Mouse (Mus musculus) gastrocnemius, postnatal 4 days (tissue): ENCODE data around the gene Slc25a15. TPM values are rescaled to one million over a fixed set of nuclear protein-coding genes. Genes with fewer than 3 reads are reported as not detected.

Source experiments
- DNase-seq, 2 experiments: peaks; one replicate each; pipeline ENCODE4 v3.0.0; 2021 to 2022; ENCODE audit warnings: low spot score in 2 of 2, mixed read lengths in 2 of 2
- long read RNA-seq, 2 experiments: library from polyadenylated mRNA; stranded (forward); transcript quantifications; one replicate each; pipeline ENCODE4 v2.0.0; 2021
- total RNA-seq, 2 experiments: library from RNA; stranded (reverse); gene quantifications; 2 replicates each; pipeline ENCODE4 v1.2.3; 2021

The Slc25a15 gene
- total RNA-seq, result 10 to 100 TPM; 13.7 to 15.8 TPM
- long read RNA-seq, experiment 1, transcript Slc25a15-201 (7 exons, 3,430 nt), result major isoform, 23 of 38 reads
- long read RNA-seq, experiment 1, partial matches to known transcripts, result 3 of 38 reads
- long read RNA-seq, experiment 1, other reads (novel, unspliced or antisense), result 12 of 38 reads
- long read RNA-seq, experiment 2, transcript Slc25a15-201 (7 exons, 3,430 nt), result major isoform, 27 of 33 reads
- long read RNA-seq, experiment 2, partial matches to known transcripts, result 1 of 33 reads
- long read RNA-seq, experiment 2, other reads (novel, unspliced or antisense), result 5 of 33 reads

GRCm38 (mm10) chr8:22398142-22398951 lies at the start of gene Slc25a15:
Gene Slc25a15, minus strand, starts transcription at chr8:22398597.
- peak; percentile 88 to 91 for DNase-seq

GRCm38 (mm10) chr8:22411971-22412370 lies 13.6 kb upstream of the Slc25a15 start:
- DNase-seq, result no peak

DNA sequence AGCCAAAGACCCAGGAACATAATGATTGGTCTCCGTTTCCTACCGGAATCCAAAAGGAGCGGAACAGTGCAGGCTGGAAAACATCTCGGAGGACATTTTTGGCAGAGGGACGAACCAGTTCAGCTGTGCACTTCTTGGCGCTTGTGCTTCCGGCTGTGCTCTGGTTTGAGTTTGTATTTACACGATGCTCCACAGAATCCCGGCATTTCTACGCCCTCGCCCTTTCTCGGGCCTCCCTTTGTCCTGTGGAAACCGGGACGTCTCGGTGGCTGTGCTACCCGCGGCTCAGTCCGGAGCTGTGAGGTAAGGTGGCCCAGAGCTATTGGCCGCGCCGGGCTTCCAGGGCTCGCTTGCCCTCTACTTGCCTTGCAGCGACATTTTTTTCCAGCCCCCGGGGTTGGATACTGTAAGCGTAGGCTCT lies 12.9 kb upstream of the Slc25a15 start, which contains the start of gene Mrps31:
TSS of gene Mrps31 (plus strand) at position 80 of the 421 bp plus-strand sequence.
- peak; percentile 41 to 76 for DNase-seq

DNA sequence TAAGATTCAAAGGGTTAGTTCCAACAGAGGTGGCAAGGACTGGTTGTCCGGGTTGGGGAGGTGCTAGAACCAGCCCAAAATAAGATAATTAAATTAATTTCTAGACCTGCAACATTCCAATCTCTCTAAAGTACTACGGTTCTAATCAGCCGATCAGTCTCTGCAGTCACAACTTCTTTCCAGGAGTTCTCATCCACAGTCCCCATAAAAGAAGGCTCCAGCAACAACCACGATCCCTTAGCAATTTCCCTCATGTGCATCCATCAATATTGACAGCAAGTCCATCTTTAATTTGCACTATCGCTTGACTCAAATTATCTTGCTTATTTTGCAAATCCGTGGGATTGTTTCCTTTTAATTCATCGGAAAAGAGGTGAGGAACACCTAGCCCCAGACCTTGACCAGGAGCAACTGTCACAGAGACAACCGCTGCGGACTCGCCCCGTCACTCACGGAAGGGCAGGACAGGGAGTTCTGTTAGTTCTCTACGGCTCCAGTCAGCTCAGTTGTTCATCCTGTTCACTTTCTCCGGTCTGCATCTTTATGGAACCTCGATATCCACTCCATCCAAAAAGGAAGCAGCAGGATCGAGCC lies 12.4 kb upstream of the Slc25a15 start:
- DNase-seq, result no peak

- no peak for DNase-seq
Measured at GRCm38 (mm10) chr8:22405733-22406132, 7.3 kb upstream of the Slc25a15 start.

DNA sequence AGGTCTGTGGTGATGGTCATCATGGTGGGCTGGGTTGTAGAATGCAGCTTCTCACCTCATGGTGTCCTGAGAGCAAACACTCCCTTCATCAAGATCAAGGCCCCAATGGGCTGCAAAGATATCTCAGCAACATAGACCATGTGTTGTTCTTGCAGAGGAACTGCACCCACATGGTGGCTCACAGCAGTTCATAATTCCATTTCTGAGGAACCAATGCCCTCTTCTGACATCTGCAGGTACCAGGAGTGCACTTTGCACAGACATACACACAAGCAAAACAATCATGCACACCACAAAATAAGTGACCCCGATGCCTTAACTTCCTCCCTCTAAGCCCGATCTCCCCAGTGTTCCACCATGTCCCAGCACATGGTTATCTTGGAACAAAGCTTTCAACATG lies 4.8 kb upstream of the Slc25a15 start:
- no peak for DNase-seq

DNA sequence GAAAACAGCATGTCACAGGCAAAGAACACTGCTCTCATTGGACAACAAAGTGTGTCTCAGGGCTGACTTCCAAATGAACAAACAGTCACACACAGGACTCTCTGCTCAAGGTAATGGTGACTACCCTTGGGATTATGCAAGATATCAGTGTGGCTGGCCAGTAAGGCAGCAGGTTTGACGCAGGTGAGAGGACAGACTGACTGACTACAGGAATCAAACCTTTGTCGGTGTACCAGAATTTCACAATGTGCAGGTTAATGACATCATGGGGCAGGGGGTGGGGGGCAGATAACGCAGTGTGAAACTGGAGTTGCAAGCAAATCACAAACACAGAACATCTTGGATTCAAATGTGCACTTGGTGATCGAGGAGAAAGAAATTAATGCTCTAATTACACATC lies 2.2 kb upstream of the Slc25a15 start:
- no peak for DNase-seq

GRCm38 (mm10) chr8:22399285-22399880 lies 986 bp upstream of the Slc25a15 start:
- DNase-seq, result no peak

DNA sequence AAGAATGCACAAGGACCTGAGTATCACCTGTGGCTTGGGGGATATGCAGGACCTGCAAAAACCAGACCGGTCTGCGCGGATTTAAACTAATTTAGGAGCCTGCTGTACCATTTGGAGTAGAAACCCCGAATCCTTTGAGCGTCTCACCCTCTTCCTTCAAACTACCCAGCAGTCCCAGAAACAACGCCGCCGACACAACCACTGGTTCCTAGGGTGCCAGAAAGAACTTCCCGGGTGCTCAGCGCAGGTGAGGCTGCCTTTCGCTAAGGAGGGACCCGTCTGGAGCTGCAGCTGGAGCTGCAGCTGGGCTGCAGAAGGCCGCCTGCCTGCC lies 621 bp downstream of the Slc25a15 start:
- DNase-seq, result no peak

GRCm38 (mm10) chr8:22395256-22395655 lies 3.1 kb downstream of the Slc25a15 start:
- no peak for DNase-seq

DNA sequence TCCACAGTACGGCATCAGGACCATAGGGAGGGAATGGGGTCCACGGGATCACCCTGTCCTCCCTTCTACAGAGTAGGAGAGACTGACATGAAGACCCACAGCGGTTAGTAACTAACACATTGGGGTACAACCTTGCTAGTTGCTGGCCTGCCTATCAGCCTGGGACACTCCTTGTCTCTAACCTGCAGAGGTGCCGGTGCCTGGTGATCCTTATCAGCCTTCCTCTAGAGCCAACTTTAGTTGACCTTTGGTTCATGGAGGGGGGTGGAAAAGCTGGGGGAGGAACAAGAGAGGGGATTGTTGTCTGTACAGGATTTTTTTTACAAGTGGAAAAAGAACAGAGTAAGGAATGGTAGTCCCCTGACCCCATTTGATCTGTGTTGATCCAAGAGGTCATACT lies 3.9 kb downstream of the Slc25a15 start:
- no peak for DNase-seq

DNA sequence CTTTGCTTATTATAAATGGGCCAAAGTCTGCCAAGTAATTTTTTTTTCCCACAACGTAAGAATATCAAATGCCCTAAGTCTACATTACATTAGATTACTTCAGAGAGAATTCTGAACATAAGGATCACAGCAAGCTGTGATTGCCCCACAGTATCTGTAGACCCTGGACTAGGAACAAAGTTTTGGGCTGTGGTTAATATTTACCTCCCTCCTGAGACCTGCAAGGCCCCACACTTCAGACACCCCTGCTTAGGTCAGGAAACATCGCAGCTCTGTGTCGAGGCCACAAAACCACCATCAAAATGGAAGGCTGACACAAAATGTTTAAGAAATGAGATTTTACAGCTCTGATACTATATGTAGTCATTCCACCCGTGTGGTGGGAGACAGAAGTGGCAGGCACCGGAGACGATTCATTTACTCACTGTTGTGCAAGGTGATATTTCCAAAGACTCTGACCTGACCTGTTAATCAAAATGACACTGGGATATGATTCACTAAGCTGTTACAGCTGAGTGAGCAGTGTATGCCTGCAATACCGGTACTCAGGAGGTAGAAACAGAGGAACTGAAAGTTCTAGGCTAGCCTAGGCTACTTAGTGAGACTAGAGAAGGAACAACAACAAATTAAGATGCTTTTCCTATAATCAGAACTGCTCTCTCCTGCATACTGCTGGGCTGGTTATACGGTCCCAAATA lies 7.5 kb downstream of the Slc25a15 start:
- no peak for DNase-seq

- no peak for DNase-seq
Measured at GRCm38 (mm10) chr8:22389874-22390273, 8.5 kb downstream of the Slc25a15 start.

GRCm38 (mm10) chr8:22385158-22385557 lies 13.2 kb downstream of the Slc25a15 start:
- no peak for DNase-seq

DNA sequence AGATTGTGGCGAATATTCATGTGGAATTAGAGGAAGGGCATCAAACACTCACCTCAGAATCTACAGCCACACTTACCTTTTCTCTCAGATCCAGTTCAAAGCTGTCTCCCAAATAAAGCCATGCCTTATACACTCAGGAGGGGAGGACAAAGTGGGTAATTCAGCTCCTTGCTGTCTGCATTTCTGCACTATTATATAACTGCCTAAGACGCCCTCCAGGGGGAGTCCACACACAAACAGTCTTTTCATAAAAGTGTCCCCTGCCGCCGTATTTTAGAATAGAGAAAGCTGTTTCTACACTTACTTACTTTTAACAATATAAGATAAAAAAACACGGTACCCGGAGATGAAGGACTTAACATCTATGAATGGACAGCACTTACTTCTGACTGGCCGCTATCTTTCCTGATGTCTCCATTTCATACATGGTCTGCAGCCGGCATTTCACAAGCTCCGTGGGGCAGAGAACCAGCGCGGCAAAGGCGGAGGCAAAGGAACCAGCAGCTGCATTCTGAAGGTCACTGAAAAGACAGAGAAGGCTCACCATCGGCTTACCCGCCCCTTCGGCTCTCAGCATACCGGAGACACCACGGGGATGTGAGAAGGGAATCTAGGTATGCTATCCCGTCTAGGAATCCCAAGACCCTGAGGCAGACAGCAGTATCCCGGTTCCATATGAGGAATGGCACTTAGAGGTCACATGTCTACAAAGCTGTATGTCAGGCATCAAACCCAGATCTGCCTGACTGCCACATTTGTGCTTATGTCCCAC lies 15.4 kb downstream of the Slc25a15 start:
- DNase-seq, result no peak

DNA sequence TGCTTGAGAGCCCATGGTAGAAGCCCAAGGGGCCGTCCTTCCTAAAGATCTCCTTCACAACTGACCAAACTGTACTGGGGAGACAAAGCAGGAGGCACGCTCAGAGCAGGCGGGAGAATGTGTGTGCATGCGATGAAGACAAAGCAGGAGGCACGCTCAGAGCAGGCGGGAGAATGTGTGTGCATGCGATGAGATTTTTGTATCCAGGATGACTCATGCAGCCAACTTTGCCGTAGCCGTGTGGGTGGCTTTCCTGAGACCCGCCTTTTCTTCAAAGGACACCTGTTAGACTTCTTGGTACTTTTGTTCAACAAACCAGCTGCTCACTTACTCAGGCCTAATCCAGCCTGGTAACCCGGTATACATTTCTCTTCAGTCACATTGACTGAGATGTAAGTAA lies 17.5 kb downstream of the Slc25a15 start:
- DNase-seq, result no peak

DNA sequence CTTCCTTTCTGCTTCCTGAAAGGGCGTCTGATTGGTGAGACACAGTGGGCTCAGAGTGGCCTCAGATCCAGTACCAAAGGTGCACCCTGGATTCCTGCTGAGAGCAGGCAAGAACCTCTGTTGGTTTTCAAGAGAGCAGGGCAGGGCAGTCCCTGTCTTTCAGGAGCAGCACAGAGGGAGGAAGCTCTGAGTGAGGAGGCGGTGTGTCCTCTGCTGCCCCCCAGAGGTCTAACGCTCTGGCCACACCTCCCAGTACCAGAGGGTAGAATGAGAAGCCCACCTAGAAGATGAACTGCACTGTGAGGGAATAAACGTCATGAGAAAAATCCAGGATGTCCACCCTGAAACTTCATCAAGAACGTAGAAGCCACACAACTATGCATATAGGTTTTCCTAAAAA lies 21.5 kb downstream of the Slc25a15 start:
- DNase-seq, result peak in 1 of 2 experiments; percentile 49

DNA sequence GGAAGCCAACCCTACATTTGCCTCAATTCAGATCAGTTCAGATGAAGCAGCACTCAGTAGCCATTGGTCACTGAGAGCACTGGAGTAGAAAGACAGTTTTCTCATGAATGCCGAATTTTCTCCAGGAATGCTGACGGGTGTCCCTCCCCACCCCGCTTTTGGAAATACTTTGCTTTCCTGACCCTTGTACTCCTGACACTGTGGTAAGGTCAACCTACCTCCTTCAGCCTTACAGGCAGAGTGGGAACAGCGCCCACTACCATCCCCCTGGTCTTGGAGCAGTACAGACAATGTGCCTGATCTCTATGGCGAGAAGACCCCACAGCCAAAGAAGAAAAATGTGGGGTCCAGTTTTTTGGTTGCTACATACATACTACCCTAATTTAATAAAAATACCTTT lies 22.1 kb downstream of the Slc25a15 start:
- no peak for DNase-seq

DNA sequence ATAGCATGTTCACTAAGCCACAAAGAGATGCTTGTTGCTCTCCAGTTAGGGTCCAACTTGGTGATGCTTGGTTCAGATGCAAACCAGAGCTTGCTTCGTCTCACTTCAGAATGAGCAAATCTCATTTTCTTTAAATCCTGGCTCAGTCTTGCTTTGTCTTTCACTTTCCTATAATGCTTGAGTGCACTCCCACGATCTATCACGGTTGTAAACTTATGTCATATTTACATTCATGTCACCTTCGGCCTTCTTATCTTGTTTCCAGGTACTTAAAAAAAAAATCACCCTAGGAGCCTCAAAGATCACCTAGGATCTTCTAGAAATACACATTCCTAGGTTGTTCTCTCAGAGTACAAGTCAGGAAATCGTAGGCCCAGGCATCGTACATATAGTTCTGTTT lies 38.5 kb downstream of the Slc25a15 start:
- no peak for DNase-seq

- DNase-seq, result no peak
Measured at GRCm38 (mm10) chr8:22359359-22359758, 39.0 kb downstream of the Slc25a15 start.
